Mouse (Mus musculus) heart, embryonic 14.5 days (tissue): ENCODE measurements around the gene Kcnd3. TPM values are rescaled to one million over a fixed set of nuclear protein-coding genes. Genes with fewer than 3 reads are reported as not detected.

Experiments
- ATAC-seq: fragments of 200-750 bp; cut with Nextera tagmentation; 2 replicates; pipeline ENCODE4 v1.8.0; 2017; ENCODE audit warnings: low read depth, moderate TSS enrichment; ENCODE audit not compliant: insufficient number of reproducible peaks, insufficient read depth, low FRiP score
- H3K27ac ChIP-seq, 2 experiments: fragments of 200-500 bp in 1 of 2; fragments of 300-500 bp in 1 of 2; sonication (generic) in 1 of 2; replicated peaks in 1 of 2; 2 replicates each; pipeline ENCODE4 v1.5.1; 2012 to 2014; ENCODE audit warnings: low read depth in 2 of 2, low read length in 2 of 2, control low read depth in 1 of 2, mild to moderate bottlenecking in 1 of 2, mixed read lengths in 1 of 2; ENCODE audit not compliant: control insufficient read depth in 1 of 2, insufficient read depth in 1 of 2
- H3K27me3 ChIP-seq: fragments of 300-500 bp; sonication (generic); 2 replicates; pipeline ENCODE4 v1.6.1; 2014; ENCODE audit warnings: mild to moderate bottlenecking, low read length, control low read depth; ENCODE audit not compliant: control insufficient read depth, insufficient read depth
- H3K36me3 ChIP-seq: fragments of 300-500 bp; sonication (generic); 2 replicates; pipeline ENCODE4 v1.6.1; 2014; ENCODE audit warnings: mild to moderate bottlenecking, control low read depth, low read length, mixed read lengths; ENCODE audit not compliant: control insufficient read depth, insufficient read depth
- H3K4me1 ChIP-seq, 2 experiments: fragments of 200-500 bp in 1 of 2; fragments of 300-500 bp in 1 of 2; sonication (generic) in 1 of 2; 2 replicates each; pipeline ENCODE4 v1.6.1; 2012 to 2014; ENCODE audit warnings: low read length in 2 of 2, control low read depth in 1 of 2, mixed read lengths in 1 of 2; ENCODE audit not compliant: control insufficient read depth in 2 of 2, insufficient read depth in 2 of 2
- H3K4me2 ChIP-seq: fragments of 300-500 bp; sonication (generic); 2 replicates; pipeline ENCODE4 v1.6.1; 2014; ENCODE audit warnings: mild to moderate bottlenecking, low read length
- H3K4me3 ChIP-seq, 2 experiments: fragments of 200-500 bp in 1 of 2; fragments of 300-500 bp in 1 of 2; sonication (generic) in 1 of 2; 2 replicates each; pipeline ENCODE4 v1.5.1; 2012 to 2014; ENCODE audit warnings: low read length in 2 of 2, mild to moderate bottlenecking in 2 of 2, control low read depth in 1 of 2, low read depth in 1 of 2, moderate library complexity in 1 of 2; ENCODE audit not compliant: control insufficient read depth in 1 of 2, insufficient read depth in 1 of 2
- H3K9ac ChIP-seq: fragments of 300-500 bp; sonication (generic); 2 replicates; pipeline ENCODE4 v1.6.1; 2014; ENCODE audit warnings: mild to moderate bottlenecking, low read length
- H3K9me3 ChIP-seq: fragments of 300-500 bp; sonication (generic); 2 replicates; pipeline ENCODE4 v1.6.1; 2016; ENCODE audit warnings: low read length, control low read depth; ENCODE audit not compliant: control insufficient read depth
- WGBS: fragments of 180-500 bp; shearing (Covaris S2); extraction: QIAGEN DNeasy Blood & Tissue Kit; methylation state at CpG from one replicate; pipeline ENCODE4 v1.1.7; 2014; 5-methylcytosine and 5-hydroxymethylcytosine counted together
- polyA plus RNA-seq: library from polyadenylated mRNA; unstranded; fragments of >200 nt; fragmentation: Nextera tagmentation; extraction: Ambion mirVana; gene quantifications from 2 replicates; pipeline ENCODE4 v1.2.1, GENCODE M21; 2014

The Kcnd3 gene
- polyA plus RNA-seq, 1 experiment from 2014 or later, result 0.91 TPM

- WGBS, result 66% methylated on average over 8 of the region's 8 CpGs
- Histone ChIP-seq H3K4me1 (peaks cover 8 to 14% of the 10 kb centered on the region in 2 experiments), H3K4me3 (no peak overlapping the region)
These were observed 210.9 kb downstream of the Kcnd3 start for GRCm38 (mm10) chr3:105663043-105663442.

GRCm38 (mm10) chr3:105665105-105665765 lies 213.1 kb downstream of the Kcnd3 start:
- H3K4me3 ChIP-seq, result no peak overlapping the region
- H3K36me3 ChIP-seq, result no peaks in the 10 kb centered on the region
- WGBS, result 74% methylated on average over 9 of the region's 9 CpGs
- peaks cover 8 to 13% of the 10 kb centered on the region in 2 experiments for H3K4me1 ChIP-seq
- ATAC-seq, result no peak
- no peak overlapping the region for H3K27ac ChIP-seq
- no peaks in the 10 kb centered on the region for H3K9me3 ChIP-seq
- no peaks in the 10 kb centered on the region for H3K27me3 ChIP-seq
- no peak overlapping the region for H3K9ac ChIP-seq
- no peak overlapping the region for H3K4me2 ChIP-seq

More at GRCm38 (mm10) chr3:105663043-105663442, 210.9 kb downstream of the Kcnd3 start:
- Histone ChIP-seq H3K4me2 (no peak overlapping the region), H3K36me3 (no peaks in the 10 kb centered on the region), H3K27me3 (no peaks in the 10 kb centered on the region), H3K27ac (no peak overlapping the region), H3K9ac (no peak overlapping the region), H3K9me3 (no peaks in the 10 kb centered on the region)
- ATAC-seq, result no peak

GRCm38 (mm10) chr3:105666996-105667523 lies 214.9 kb downstream of the Kcnd3 start:
- Histone ChIP-seq H3K27me3 (no peaks in the 10 kb centered on the region), H3K4me1 (no peaks in the 10 kb centered on the region), H3K9ac (no peak overlapping the region), H3K36me3 (no peaks in the 10 kb centered on the region), H3K27ac (no peak overlapping the region), H3K9me3 (no peaks in the 10 kb centered on the region), H3K4me3 (no peak overlapping the region), H3K4me2 (no peak overlapping the region)
- 53% methylated on average over 4 of the region's 4 CpGs for WGBS
- no peak for ATAC-seq

- H3K9ac ChIP-seq, result no peak overlapping the region
- no peak for ATAC-seq
- H3K9me3 ChIP-seq, result no peaks in the 10 kb centered on the region
- no peaks in the 10 kb centered on the region for H3K27me3 ChIP-seq
- H3K36me3 ChIP-seq, result no peaks in the 10 kb centered on the region
- no peak overlapping the region for H3K27ac ChIP-seq
- H3K4me2 ChIP-seq, result no peak overlapping the region
- H3K4me3 ChIP-seq, result no peak overlapping the region
- no peaks in the 10 kb centered on the region for H3K4me1 ChIP-seq
- 48% methylated on average over 9 of the region's 9 CpGs for WGBS
These were observed 216.0 kb downstream of the Kcnd3 start for GRCm38 (mm10) chr3:105668161-105668560.

GRCm38 (mm10) chr3:105669776-105670175 lies 217.6 kb downstream of the Kcnd3 start:
- H3K27ac ChIP-seq, result no peak overlapping the region
- ATAC-seq, result no peak
- no peaks in the 10 kb centered on the region for H3K27me3 ChIP-seq
- H3K9me3 ChIP-seq, result no peaks in the 10 kb centered on the region
- no peaks in the 10 kb centered on the region for H3K36me3 ChIP-seq
- H3K4me2 ChIP-seq, result no peak overlapping the region
- H3K4me3 ChIP-seq, result no peak overlapping the region
- 83% methylated on average over 3 of the region's 3 CpGs for WGBS
- H3K9ac ChIP-seq, result no peak overlapping the region
- peaks cover 0 to 1% of the 10 kb centered on the region in 2 experiments; a peak in 1 of 4 replicates for H3K4me1 ChIP-seq

GRCm38 (mm10) chr3:105670801-105671200 lies 218.7 kb downstream of the Kcnd3 start:
- WGBS, result 78% methylated on average over 1 of the region's 1 CpGs
- no peaks in the 10 kb centered on the region for H3K27me3 ChIP-seq
- no peak overlapping the region for H3K4me2 ChIP-seq
- H3K9ac ChIP-seq, result no peak overlapping the region
- no peaks in the 10 kb centered on the region for H3K9me3 ChIP-seq
- no peak overlapping the region for H3K4me3 ChIP-seq
- H3K4me1 ChIP-seq, result peaks cover 0 to 2% of the 10 kb centered on the region in 2 experiments; a peak in 1 of 4 replicates
- no peaks in the 10 kb centered on the region for H3K36me3 ChIP-seq
- no peak overlapping the region for H3K27ac ChIP-seq
- ATAC-seq, result no peak

GRCm38 (mm10) chr3:105674595-105675218 lies 222.6 kb downstream of the Kcnd3 start:
- no peak overlapping the region for H3K4me3 ChIP-seq
- H3K27ac ChIP-seq, result no peak overlapping the region
- H3K9ac ChIP-seq, result no peak overlapping the region
- no peaks in the 10 kb centered on the region for H3K9me3 ChIP-seq
- peaks cover 24% of the 10 kb centered on the region for H3K36me3 ChIP-seq
- H3K4me2 ChIP-seq, result no peak overlapping the region
- ATAC-seq, result no peak
- peaks cover 0 to 2% of the 10 kb centered on the region in 2 experiments; a peak in 1 of 4 replicates for H3K4me1 ChIP-seq
- H3K27me3 ChIP-seq, result no peaks in the 10 kb centered on the region
- WGBS, result 17% methylated on average over 7 of the region's 7 CpGs
